Mouse (Mus musculus) heart, embryonic 13.5 days (tissue): ENCODE data around the gene Yod1. TPM values are rescaled to one million over a fixed set of nuclear protein-coding genes. Genes with fewer than 3 reads are reported as not detected.

ENCODE experiments used
- ATAC-seq: fragments of 200-750 bp; cut with Nextera tagmentation; 2 replicates; pipeline ENCODE4 v1.8.0; 2017; ENCODE audit warnings: moderate TSS enrichment; ENCODE audit not compliant: insufficient number of reproducible peaks, low FRiP score, low TSS enrichment; ENCODE audit errors: extremely low read depth
- H3K27ac ChIP-seq: fragments of 300-500 bp; sonication (generic); replicated peaks from 2 replicates; pipeline ENCODE4 v1.5.1; 2015; ENCODE audit warnings: moderate library complexity, mild to moderate bottlenecking, inconsistent platforms
- H3K27me3 ChIP-seq: fragments of 300-500 bp; sonication (generic); replicated peaks from 2 replicates; pipeline ENCODE4 v1.6.1; 2015; ENCODE audit warnings: mild to moderate bottlenecking, inconsistent platforms
- H3K36me3 ChIP-seq: fragments of 300-500 bp; sonication (generic); 2 replicates; pipeline ENCODE4 v1.6.1; 2015; ENCODE audit warnings: mild to moderate bottlenecking, inconsistent platforms
- H3K4me1 ChIP-seq: fragments of 300-500 bp; sonication (generic); 2 replicates; pipeline ENCODE4 v1.6.1; 2015; ENCODE audit warnings: inconsistent platforms
- H3K4me2 ChIP-seq: fragments of 300-500 bp; sonication (generic); 2 replicates; pipeline ENCODE4 v1.6.1; 2015; ENCODE audit warnings: inconsistent platforms, mild to moderate bottlenecking, moderate library complexity
- H3K4me3 ChIP-seq: fragments of 300-500 bp; sonication (generic); 2 replicates; pipeline ENCODE4 v1.5.1; 2015; ENCODE audit warnings: moderate library complexity, mild to moderate bottlenecking, inconsistent platforms
- H3K9ac ChIP-seq: fragments of 300-500 bp; sonication (generic); 2 replicates; pipeline ENCODE4 v1.6.1; 2015; ENCODE audit warnings: inconsistent platforms, mild to moderate bottlenecking, moderate library complexity
- H3K9me3 ChIP-seq: fragments of 300-500 bp; sonication (generic); 2 replicates; pipeline ENCODE4 v1.6.1; 2016; ENCODE audit warnings: inconsistent platforms
- WGBS: fragments of 180-500 bp; shearing (Covaris S2); methylation state at CpG from one replicate; pipeline ENCODE4 v1.1.7; 2015; ENCODE audit warnings: mixed read lengths; 5-methylcytosine and 5-hydroxymethylcytosine counted together
- polyA plus RNA-seq: library from polyadenylated mRNA; unstranded; fragments of >200 nt; fragmentation: Nextera tagmentation; extraction: Ambion mirVana; gene quantifications from 2 replicates; pipeline ENCODE4 v1.2.1, GENCODE M21; 2015

The Yod1 gene
- polyA plus RNA-seq, 1 experiment from 2014 or later = 9.4 TPM

- Histone ChIP-seq H3K4me1 (no peaks in the 10 kb centered on the region), H3K27me3 (peaks cover 3% of the 10 kb centered on the region; the same call in 1 of the 2 replicates), H3K9ac (no peak overlapping the region), H3K9me3 (no peaks in the 10 kb centered on the region), H3K4me2 (no peak overlapping the region), H3K36me3 (no peaks in the 10 kb centered on the region), H3K27ac (no peak overlapping the region), H3K4me3 (no peak overlapping the region)
- no peak for ATAC-seq
- WGBS = 72% methylated on average over 3 of the region's 3 CpGs
Measured at GRCm38 (mm10) chr1:130770981-130771494, 53.9 kb downstream of the Yod1 start.

Other genes with a start within 250 kb of the Yod1 start
- not detected in 2 replicates for gene Zp3r, start 87.7 kb upstream of the Yod1 start, polyA plus RNA-seq
- gene C4bp, start 55.7 kb upstream of the Yod1 start, polyA plus RNA-seq = 0.09 TPM in 1 of 2 replicates, not detected in the other
- 0.11 TPM in 1 of 2 replicates, not detected in the other for gene Gm29427, start 1.5 kb upstream of the Yod1 start, polyA plus RNA-seq
- gene Pfkfb2, start 11.9 kb downstream of the Yod1 start, polyA plus RNA-seq = 5.3 and 6.7 TPM in 2 replicates
- gene AA986860, start 14.6 kb downstream of the Yod1 start, polyA plus RNA-seq = 1.0 TPM in 2 replicates
- gene Fcamr, start 83.6 kb downstream of the Yod1 start, polyA plus RNA-seq = 0.10 TPM in 1 of 2 replicates, not detected in the other
- not detected in 2 replicates for gene Pigr, start 109.4 kb downstream of the Yod1 start, polyA plus RNA-seq
- 1.1 TPM in 2 replicates for gene Fcmr, start 148.3 kb downstream of the Yod1 start, polyA plus RNA-seq
- gene Il24, start 170.1 kb downstream of the Yod1 start, polyA plus RNA-seq = not detected in 2 replicates
- not detected in 2 replicates for gene Il20, start 194.1 kb downstream of the Yod1 start, polyA plus RNA-seq
- not detected in 2 replicates for gene Il19, start 222.8 kb downstream of the Yod1 start, polyA plus RNA-seq